Mouse (Mus musculus) heart, adult 2 months (tissue): ENCODE results near the gene Mex3a.

Experiments
- CTCF ChIP-seq: fragments of 200-600 bp; IDR thresholded peaks from 2 replicates; pipeline ENCODE4 v1.8.1; 2022; ENCODE audit warnings: antibody characterized with exemption, mild to moderate bottlenecking, moderate library complexity
- POLR2A ChIP-seq: fragments of 200-500 bp; IDR thresholded peaks from 2 replicates; pipeline ENCODE4 v1.6.1; 2011; ENCODE audit warnings: mild to moderate bottlenecking, low read depth, low read length, control low read depth; ENCODE audit not compliant: insufficient read depth

DNA sequence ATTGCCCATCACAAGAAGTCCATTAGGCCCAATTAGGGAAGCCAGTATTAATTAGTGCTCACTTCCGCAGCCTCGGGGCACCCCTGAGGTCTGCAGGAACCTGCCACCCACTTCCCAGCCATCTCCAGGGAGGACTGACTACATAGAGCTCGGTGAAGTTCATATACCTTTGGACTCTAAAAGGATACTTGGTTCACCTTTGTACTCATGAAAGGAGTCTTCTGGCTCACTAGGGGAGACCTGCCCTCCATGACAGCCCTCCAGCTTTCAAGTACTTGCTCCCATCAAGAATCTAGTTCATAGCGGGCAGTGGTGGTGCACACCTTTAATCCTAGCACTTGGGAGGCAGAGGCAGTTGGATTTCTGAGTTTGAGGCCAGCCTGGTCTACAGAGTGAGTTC is 13.8 kb upstream of the Mex3a start:
- no peak for TF ChIP-seq CTCF
- TF ChIP-seq POLR2A: no peak
